Mouse (Mus musculus): ENCODE data around the gene Faap20.

Gene Faap20

GRCm38 (mm10) chr4:155251147-155251546 lies 1.5 kb downstream of the Faap20 start:
- DNase-seq (ENCODE audit: low read depth, low spot score) = no peak

GRCm38 (mm10) chr4:155252253-155252652 lies 2.7 kb downstream of the Faap20 start:
- Histone ChIP-seq H3K36me3 (ENCODE audit: control insufficient read depth, insufficient read depth, low read length, poor library complexity, severe bottlenecking) (0 out of 2 replicates have a peak, but pooled peaks cover 3% of the 10 kb centered on the region), H3K27me3 (ENCODE audit: control insufficient read depth, insufficient read depth, low read length, poor library complexity, severe bottlenecking) (no peaks in the 10 kb centered on the region)
- DNase-seq (ENCODE audit: low read depth, low spot score) = no peak

More at GRCm38 (mm10) chr4:155251147-155251546, 1.5 kb downstream of the Faap20 start:
- 0 out of 2 replicates have a peak, but pooled peaks cover under 1% of the 10 kb centered on the region for H3K36me3 ChIP-seq (ENCODE audit: control insufficient read depth, insufficient read depth, low read length, poor library complexity, severe bottlenecking)
- no peaks in the 10 kb centered on the region for H3K27me3 ChIP-seq (ENCODE audit: control insufficient read depth, insufficient read depth, low read length, poor library complexity, severe bottlenecking)

- Histone ChIP-seq H3K36me3 (ENCODE audit: control insufficient read depth, insufficient read depth, low read length, poor library complexity, severe bottlenecking) (no peaks in the 10 kb centered on the region), H3K27me3 (ENCODE audit: control insufficient read depth, insufficient read depth, low read length, poor library complexity, severe bottlenecking) (no peaks in the 10 kb centered on the region)
- no peak for DNase-seq (ENCODE audit: low read depth, low spot score)
Measured at GRCm38 (mm10) chr4:155264521-155265321, 15.1 kb downstream of the Faap20 start.

DNA sequence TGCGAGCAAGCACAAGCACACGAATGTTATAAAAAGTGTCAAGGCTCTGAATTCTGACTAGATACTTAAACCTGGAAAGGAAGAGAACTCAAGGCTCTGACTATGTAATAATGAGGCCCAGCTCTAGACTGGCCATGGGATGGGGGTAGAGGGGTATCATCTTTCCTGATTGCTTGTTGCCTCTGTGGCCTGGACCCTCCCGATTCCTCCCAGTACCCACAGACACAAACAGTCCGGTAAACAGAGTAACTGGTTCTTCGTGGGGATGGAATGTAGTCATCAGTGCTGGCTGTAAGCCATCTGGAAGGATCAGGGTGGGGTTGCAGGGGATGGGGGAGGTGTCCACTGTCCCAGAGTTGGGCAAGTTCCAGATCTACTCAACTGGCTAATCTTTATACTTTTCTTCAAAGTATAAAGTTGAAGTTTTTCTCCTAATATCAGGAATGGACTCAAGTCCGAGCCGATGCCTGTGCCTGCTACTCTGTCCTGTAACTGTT lies 17.5 kb downstream of the Faap20 start:
- H3K36me3 ChIP-seq (ENCODE audit: control insufficient read depth, insufficient read depth, low read length, poor library complexity, severe bottlenecking) = no peaks in the 10 kb centered on the region
- no peak for DNase-seq (ENCODE audit: low read depth, low spot score)

DNA sequence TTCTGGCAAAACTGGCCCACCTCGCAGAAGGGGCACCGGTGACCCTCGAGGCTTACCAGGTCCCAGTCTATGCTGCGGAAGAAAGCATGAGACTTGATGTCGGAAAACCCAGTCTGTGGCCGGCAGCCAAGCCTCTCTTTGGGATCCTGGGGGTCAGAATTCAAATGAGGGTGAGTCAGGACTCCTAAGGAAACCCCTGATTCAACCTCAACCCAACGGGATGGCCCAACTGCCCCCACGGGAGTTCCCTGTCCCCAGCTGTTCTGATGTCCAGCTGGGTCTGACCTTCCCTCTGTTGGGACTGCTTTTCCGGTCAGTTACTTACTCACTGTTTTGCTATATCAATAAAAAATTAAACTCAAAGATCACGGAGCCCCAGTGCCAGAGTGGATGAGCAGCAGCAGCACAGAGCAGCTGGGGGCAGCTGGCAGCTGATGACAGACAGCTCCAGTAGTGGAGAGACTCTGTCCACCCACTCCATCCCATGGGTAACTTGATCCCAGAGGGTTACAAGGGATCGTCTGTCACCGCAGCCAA lies 18.1 kb downstream of the Faap20 start:
- no peak for DNase-seq (ENCODE audit: low read depth, low spot score)
- H3K27me3 ChIP-seq (ENCODE audit: control insufficient read depth, insufficient read depth, low read length, poor library complexity, severe bottlenecking) = no peaks in the 10 kb centered on the region
- H3K36me3 ChIP-seq (ENCODE audit: control insufficient read depth, insufficient read depth, low read length, poor library complexity, severe bottlenecking) = no peaks in the 10 kb centered on the region

More for the DNA sequence above, 17.5 kb downstream of the Faap20 start:
- H3K27me3 ChIP-seq (ENCODE audit: control insufficient read depth, insufficient read depth, low read length, poor library complexity, severe bottlenecking) = no peaks in the 10 kb centered on the region

DNA sequence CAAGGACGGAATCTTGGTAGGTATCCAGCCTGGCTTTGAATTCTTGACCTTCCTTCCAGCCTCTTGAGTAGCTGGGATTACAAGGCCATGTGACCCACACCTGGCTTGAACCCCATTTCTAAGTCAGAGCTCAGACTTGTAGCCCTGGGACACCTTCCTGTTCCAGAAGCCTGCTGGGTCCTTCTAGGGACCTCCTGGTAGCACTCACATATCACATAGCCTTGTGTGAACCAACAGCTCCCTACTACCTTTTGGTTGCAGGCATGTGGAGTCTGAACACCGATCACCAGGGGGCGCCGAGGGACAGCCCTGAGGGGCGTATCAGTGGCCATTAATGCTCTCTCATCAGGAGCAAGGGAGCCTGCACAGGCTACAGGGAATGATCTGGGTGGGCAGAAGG lies 18.8 kb downstream of the Faap20 start:
- no peaks in the 10 kb centered on the region for H3K27me3 ChIP-seq (ENCODE audit: control insufficient read depth, insufficient read depth, low read length, poor library complexity, severe bottlenecking)
- H3K36me3 ChIP-seq (ENCODE audit: control insufficient read depth, insufficient read depth, low read length, poor library complexity, severe bottlenecking) = no peaks in the 10 kb centered on the region
- peak; percentile 45 for DNase-seq (ENCODE audit: low read depth, low spot score)

DNA sequence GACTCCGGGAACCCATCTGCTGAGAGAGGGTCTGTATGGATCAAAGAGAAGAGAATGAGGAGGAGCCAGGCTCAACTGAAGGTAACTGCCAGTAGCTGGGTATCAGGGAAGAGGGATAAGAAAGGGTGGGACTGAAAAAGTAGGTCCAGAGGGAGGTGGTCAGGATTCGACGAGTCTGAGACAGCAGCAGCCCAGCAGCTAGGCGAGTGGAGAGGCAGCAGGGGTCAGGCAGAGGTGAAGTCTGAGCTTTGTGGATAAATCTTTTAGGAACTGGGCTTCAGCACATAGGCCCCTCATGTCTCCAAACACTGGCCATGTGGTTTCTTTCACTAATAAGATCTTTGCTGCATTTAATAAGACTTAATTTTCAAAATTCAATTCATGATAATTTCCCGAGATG lies 24.8 kb downstream of the Faap20 start:
- no peak for DNase-seq (ENCODE audit: low read depth, low spot score)
- Histone ChIP-seq H3K36me3 (ENCODE audit: control insufficient read depth, insufficient read depth, low read length, poor library complexity, severe bottlenecking) (no peaks in the 10 kb centered on the region), H3K27me3 (ENCODE audit: control insufficient read depth, insufficient read depth, low read length, poor library complexity, severe bottlenecking) (no peaks in the 10 kb centered on the region)

- H3K27me3 ChIP-seq (ENCODE audit: control insufficient read depth, insufficient read depth, low read length, poor library complexity, severe bottlenecking) = no peaks in the 10 kb centered on the region
- no peaks in the 10 kb centered on the region for H3K36me3 ChIP-seq (ENCODE audit: control insufficient read depth, insufficient read depth, low read length, poor library complexity, severe bottlenecking)
- DNase-seq (ENCODE audit: low read depth, low spot score) = no peak
Measured at GRCm38 (mm10) chr4:155274851-155275250, 25.2 kb downstream of the Faap20 start.

DNA sequence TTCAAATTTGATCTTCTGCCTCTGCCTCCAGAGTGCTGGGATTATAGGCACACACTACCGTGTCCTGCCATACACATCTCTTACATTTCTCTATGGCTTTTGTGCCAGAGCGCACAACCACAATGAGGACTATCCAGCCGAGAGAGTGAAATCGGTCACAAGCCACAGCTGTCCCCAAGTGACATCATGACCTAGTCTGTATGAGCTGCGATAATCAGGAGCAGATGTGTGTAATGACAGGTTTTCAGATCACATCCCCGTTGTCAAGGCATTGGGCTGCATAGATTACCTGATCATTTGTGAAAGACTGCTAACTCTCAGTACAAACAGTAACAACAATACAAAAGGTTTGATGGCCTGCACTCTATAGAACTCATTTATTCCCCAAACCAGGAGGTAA lies 28.4 kb downstream of the Faap20 start:
- Histone ChIP-seq H3K36me3 (ENCODE audit: control insufficient read depth, insufficient read depth, low read length, poor library complexity, severe bottlenecking) (no peaks in the 10 kb centered on the region), H3K27me3 (ENCODE audit: control insufficient read depth, insufficient read depth, low read length, poor library complexity, severe bottlenecking) (no peaks in the 10 kb centered on the region)
- no peak for DNase-seq (ENCODE audit: low read depth, low spot score)

- Histone ChIP-seq H3K27me3 (ENCODE audit: control insufficient read depth, insufficient read depth, low read length, poor library complexity, severe bottlenecking) (no peaks in the 10 kb centered on the region), H3K36me3 (ENCODE audit: control insufficient read depth, insufficient read depth, low read length, poor library complexity, severe bottlenecking) (no peaks in the 10 kb centered on the region)
- DNase-seq (ENCODE audit: low read depth, low spot score) = peak; percentile 18
Measured at GRCm38 (mm10) chr4:155279054-155279453, 29.5 kb downstream of the Faap20 start.

GRCm38 (mm10) chr4:155279926-155280767 lies 30.5 kb downstream of the Faap20 start:
- Histone ChIP-seq H3K27me3 (ENCODE audit: control insufficient read depth, insufficient read depth, low read length, poor library complexity, severe bottlenecking) (no peaks in the 10 kb centered on the region), H3K36me3 (ENCODE audit: control insufficient read depth, insufficient read depth, low read length, poor library complexity, severe bottlenecking) (no peaks in the 10 kb centered on the region)
- no peak for DNase-seq (ENCODE audit: low read depth, low spot score)

- Histone ChIP-seq H3K36me3 (ENCODE audit: control insufficient read depth, insufficient read depth, low read length, poor library complexity, severe bottlenecking) (no peaks in the 10 kb centered on the region), H3K27me3 (ENCODE audit: control insufficient read depth, insufficient read depth, low read length, poor library complexity, severe bottlenecking) (no peaks in the 10 kb centered on the region)
- DNase-seq (ENCODE audit: low read depth, low spot score) = no peak
Measured at GRCm38 (mm10) chr4:155280768-155281121, 31.1 kb downstream of the Faap20 start.

GRCm38 (mm10) chr4:155281227-155281626 lies 31.6 kb downstream of the Faap20 start:
- Histone ChIP-seq H3K27me3 (ENCODE audit: control insufficient read depth, insufficient read depth, low read length, poor library complexity, severe bottlenecking) (no peaks in the 10 kb centered on the region), H3K36me3 (ENCODE audit: control insufficient read depth, insufficient read depth, low read length, poor library complexity, severe bottlenecking) (no peaks in the 10 kb centered on the region)
- no peak for DNase-seq (ENCODE audit: low read depth, low spot score)

GRCm38 (mm10) chr4:155281652-155282051 lies 32.0 kb downstream of the Faap20 start:
- no peaks in the 10 kb centered on the region for H3K36me3 ChIP-seq (ENCODE audit: control insufficient read depth, insufficient read depth, low read length, poor library complexity, severe bottlenecking)

DNA sequence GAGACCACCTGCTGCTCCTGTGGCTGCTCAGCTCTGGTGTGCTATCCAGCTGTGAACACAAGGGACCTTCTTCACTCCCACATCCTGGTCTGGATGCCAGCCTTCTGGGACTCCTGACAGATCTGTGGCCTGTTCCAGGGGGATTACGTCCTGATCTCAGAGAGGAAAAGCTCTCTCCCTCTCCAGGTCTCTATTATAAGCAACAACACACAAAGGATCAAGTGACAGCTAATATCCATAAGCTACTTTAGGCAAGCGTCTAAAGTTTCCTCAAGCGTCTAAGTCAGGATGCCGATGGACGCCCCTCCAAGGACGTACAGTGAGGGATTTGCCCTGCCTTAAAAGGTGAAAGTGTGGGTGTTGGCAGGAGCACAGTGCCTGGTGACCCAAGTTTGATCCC lies 32.6 kb downstream of the Faap20 start:
- no peak for DNase-seq (ENCODE audit: low read depth, low spot score)
- Histone ChIP-seq H3K36me3 (ENCODE audit: control insufficient read depth, insufficient read depth, low read length, poor library complexity, severe bottlenecking) (no peaks in the 10 kb centered on the region), H3K27me3 (ENCODE audit: control insufficient read depth, insufficient read depth, low read length, poor library complexity, severe bottlenecking) (no peaks in the 10 kb centered on the region)

More at GRCm38 (mm10) chr4:155281652-155282051, 32.0 kb downstream of the Faap20 start:
- no peak for DNase-seq (ENCODE audit: low read depth, low spot score)
- H3K27me3 ChIP-seq (ENCODE audit: control insufficient read depth, insufficient read depth, low read length, poor library complexity, severe bottlenecking) = no peaks in the 10 kb centered on the region
